Mouse (Mus musculus) inflammation-experienced regulatory T-cells (primary cell): Measurements from ENCODE around the gene Ap1g1. TPM values are rescaled to one million over a fixed set of nuclear protein-coding genes. Genes with fewer than 3 reads are reported as not detected.

Experiments
- polyA plus RNA-seq, 2 experiments: library from polyadenylated mRNA; unstranded; fragments of 100-300 nt; shearing (Covaris generic); gene quantifications; one replicate each; pipeline ENCODE4 v1.2.1; 2017

Ap1g1 gene
- polyA plus RNA-seq = 10 to 100 TPM; 45.0 to 46.3 TPM

DNA sequence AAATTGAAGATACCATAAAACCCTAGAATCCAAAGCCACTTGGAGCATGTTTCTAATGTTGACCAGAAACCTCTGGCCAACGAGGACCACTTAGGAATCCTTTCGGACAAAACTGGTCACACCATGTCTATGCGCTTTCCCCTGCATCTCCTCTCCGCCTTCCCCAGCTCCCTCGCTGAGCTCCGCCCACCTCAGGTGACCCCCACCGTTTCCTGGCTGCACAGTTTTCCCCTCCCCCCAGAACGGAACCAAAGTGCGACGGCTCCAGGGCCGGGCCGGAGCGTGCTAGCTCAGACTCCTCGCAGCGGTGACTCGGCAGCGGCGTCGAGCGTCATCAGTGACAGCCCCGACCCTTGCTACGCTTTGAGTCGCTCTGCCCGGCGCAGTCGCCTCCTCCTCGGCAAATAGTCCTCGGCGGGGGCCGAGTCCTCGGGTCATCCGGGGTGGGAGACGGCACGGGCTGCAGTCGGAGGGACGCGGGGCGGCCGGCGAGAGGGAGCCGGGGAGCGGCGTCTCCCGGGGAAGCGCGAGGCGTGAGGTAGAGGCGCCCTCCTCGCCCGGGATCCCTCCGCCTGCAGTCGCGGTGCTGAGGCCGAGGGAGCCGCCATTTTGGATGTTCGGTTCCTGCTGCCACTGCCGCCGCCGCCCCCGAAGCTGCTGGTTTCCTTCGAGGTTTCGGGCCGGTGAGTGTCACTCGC, at the start of gene Ap1g1:
TSS of gene Ap1g1 (plus strand) at position 275 of the 698 bp plus-strand sequence.

DNA sequence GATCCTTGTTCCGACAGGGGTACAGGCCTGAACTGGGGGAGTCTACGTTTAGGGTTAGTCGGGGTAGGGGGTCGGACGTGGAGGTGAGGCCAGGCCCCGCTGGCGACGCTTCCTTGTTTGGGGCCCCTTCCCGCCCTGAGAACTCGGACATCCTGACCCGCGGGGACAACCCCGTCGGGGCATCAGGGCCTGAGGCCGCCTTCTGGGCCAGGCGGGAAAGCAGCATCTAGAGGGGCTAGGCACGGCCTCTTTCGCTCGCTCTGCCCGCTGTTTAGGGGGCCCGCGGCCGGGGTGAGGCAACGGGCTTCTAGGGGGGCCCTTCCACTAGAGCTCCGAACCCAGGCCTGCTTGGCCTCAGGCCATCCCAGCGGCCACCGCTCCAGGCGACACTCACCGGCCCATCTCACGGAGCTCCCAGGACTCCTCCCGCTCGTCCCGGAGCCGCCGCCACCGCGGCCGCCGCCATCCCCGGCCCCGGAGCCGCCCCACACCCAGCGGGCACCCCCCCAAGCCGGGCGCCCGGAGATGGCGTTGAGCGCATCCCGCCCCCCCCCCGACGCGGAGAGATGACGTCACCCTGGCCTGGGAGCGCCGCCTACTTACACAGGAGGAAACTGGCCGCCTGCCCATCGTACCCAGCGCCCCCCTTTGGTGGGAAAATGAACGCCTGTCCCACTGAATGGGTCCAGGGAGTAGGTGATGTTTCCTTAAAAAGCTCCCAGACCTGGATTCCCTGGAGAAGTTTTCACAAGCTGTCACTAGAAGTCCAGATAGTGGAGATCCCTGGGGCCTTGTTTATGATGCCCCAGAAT, 40.9 kb upstream of the Ap1g1 start, which contains the start of gene Atxn1l:
TSS of gene Atxn1l (minus strand) at position 503 of the 812 bp plus-strand sequence.

DNA sequence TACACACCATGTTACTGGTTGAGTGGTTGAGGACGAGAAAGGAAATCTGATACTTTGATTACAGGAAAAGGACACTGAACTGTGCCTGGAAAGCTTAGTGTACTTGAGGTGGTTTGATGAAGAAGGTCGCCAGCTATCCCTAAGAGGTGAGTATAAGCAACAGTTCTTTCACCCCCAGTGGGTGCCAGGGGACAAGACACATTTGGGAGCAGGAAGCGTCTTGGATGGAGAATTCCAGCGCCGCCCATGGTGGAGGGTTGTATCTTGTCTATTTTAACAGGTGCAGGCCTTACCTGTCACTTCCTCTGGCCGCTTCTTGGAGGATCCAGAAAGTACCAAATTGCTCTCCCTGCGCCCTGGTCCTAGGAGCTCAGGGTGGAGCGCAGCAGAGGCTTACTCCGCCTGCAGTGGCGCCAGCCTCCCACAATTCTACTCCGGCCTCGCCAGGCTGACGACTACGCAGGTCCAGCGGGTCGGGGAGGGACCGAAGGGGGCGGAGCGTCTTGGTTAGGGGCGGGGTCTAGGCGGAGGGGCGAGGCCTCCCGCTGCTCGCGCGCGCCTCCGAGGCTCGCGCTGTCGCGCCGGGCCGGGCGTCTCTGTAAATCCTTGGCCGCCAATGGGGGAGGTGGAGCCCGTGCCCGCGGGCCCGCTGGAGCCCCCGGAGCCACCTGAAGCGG, 89.8 kb downstream of the Ap1g1 start, which contains the start of gene Phlpp2:
TSS of gene Phlpp2 (plus strand) at position 540 of the 677 bp plus-strand sequence.

Other genes starting within 250 kb of the Ap1g1 start
- 10 to 100 TPM; 21.3 to 27.7 TPM for gene Dhx38, start 212.7 kb upstream of the Ap1g1 start, polyA plus RNA-seq
- 1 to 10 TPM; 6.0 to 7.4 TPM for gene Txnl4b, start 212.7 kb upstream of the Ap1g1 start, polyA plus RNA-seq
- gene Hp, start 199.4 kb upstream of the Ap1g1 start, polyA plus RNA-seq = under 1 TPM; 0.13 to 0.80 TPM
- gene Dhodh, start 169.9 kb upstream of the Ap1g1 start, polyA plus RNA-seq = 10 to 100 TPM; 31.8 to 45.1 TPM
- gene Pkd1l3, start 164.0 kb upstream of the Ap1g1 start, polyA plus RNA-seq = 1 to 10 TPM; 1.0 to 3.0 TPM
- 100 to 1,000 TPM; 137 to 180 TPM for gene Ist1, start 85.3 kb upstream of the Ap1g1 start, polyA plus RNA-seq
- 10 to 100 TPM in 1 of 2 experiments, 1 to 10 TPM in 1; 8.4 to 16.7 TPM for gene Zfp821, start 73.0 kb upstream of the Ap1g1 start, polyA plus RNA-seq
- 1 to 10 TPM; 2.8 to 2.9 TPM for gene Atxn1l, start 40.8 kb upstream of the Ap1g1 start, polyA plus RNA-seq
- under 1 TPM; 0.54 to 0.77 TPM for gene Phlpp2, start 90.0 kb downstream of the Ap1g1 start, polyA plus RNA-seq
- gene Marveld3, start 183.6 kb downstream of the Ap1g1 start, polyA plus RNA-seq = 1 to 10 TPM in 1 of 2 experiments, under 1 TPM in 1; 0.20 to 1.8 TPM
- gene Tat, start 211.9 kb downstream of the Ap1g1 start, polyA plus RNA-seq = not detected